Mouse (Mus musculus): ENCODE results near the gene Tmem246.

- TF ChIP-seq CTCF (IDR thresholded peaks at IDR 0.05; ENCODE audit: low read depth, low read length) (no peak), POLR2A (IDR thresholded peaks at IDR 0.05; ENCODE audit: extremely low read depth, insufficient read depth, low read length) (no peak)
These were observed 61.0 kb downstream of the Tmem246 start for GRCm38 (mm10) chr4:49536671-49537070.

All from liver, adult 2 months (tissue).